Mouse (Mus musculus): ENCODE data around the gene Gm11011.
A peak's percentile ranks its signal among the peaks of the same experiment; 100 is the strongest.
"Not testable (repeated sequence)": the region's sequence is repeated elsewhere in the genome, so short reads cannot be mapped to it uniquely, and the experiment has no call there.

Gm11011 gene

GRCm38 (mm10) chr2:169587645-169588044, at the start of gene Gm11011:
TSS of gene Gm11011 (minus strand) at chr2:169587745.
- not testable (repeated sequence) for DNase-seq

- DNase-seq, result peak in 1 of 2 experiments; percentile 26
Observed at GRCm38 (mm10) chr2:169636414-169636813, 48.9 kb upstream of the Gm11011 start.

- DNase-seq, result peak in 1 of 2 experiments; percentile 16
Observed at GRCm38 (mm10) chr2:169635428-169635827, 47.9 kb upstream of the Gm11011 start.

- no peak for DNase-seq
Observed at GRCm38 (mm10) chr2:169634619-169635382, 47.3 kb upstream of the Gm11011 start.

GRCm38 (mm10) chr2:169633491-169634289, 46.1 kb upstream of the Gm11011 start:
- DNase-seq, result peak in 1 of 2 experiments; percentile 38

- peak; percentile 58 to 66 for DNase-seq
Observed at GRCm38 (mm10) chr2:169632338-169633151, 45.0 kb upstream of the Gm11011 start, which contains the start of gene Tshz2. TSS of gene Tshz2 (plus strand) at chr2:169633013.

- no peak for DNase-seq
Observed at GRCm38 (mm10) chr2:169630070-169630469, 42.5 kb upstream of the Gm11011 start.

GRCm38 (mm10) chr2:169621201-169621710, 33.7 kb upstream of the Gm11011 start:
- peak; percentile 53 to 56 for DNase-seq

- no peak for DNase-seq
Observed at GRCm38 (mm10) chr2:169615998-169616397, 28.5 kb upstream of the Gm11011 start.

GRCm38 (mm10) chr2:169614683-169615082, 27.1 kb upstream of the Gm11011 start:
- DNase-seq, result no peak

- DNase-seq, result no peak
Observed at GRCm38 (mm10) chr2:169611557-169611956, 24.0 kb upstream of the Gm11011 start.

- no peak for DNase-seq
Observed at GRCm38 (mm10) chr2:169610882-169611281, 23.3 kb upstream of the Gm11011 start.

GRCm38 (mm10) chr2:169609956-169610355, 22.4 kb upstream of the Gm11011 start:
- DNase-seq, result no peak

GRCm38 (mm10) chr2:169607787-169608186, 20.2 kb upstream of the Gm11011 start:
- DNase-seq, result no peak

GRCm38 (mm10) chr2:169606901-169607678, 19.5 kb upstream of the Gm11011 start:
- no peak for DNase-seq

- no peak for DNase-seq
Observed at GRCm38 (mm10) chr2:169600163-169600562, 12.6 kb upstream of the Gm11011 start.

GRCm38 (mm10) chr2:169599591-169599990, 12.0 kb upstream of the Gm11011 start:
- DNase-seq, result no peak

GRCm38 (mm10) chr2:169597971-169598370, 10.4 kb upstream of the Gm11011 start:
- no peak for DNase-seq

- no peak for DNase-seq
Observed at GRCm38 (mm10) chr2:169597357-169597756, 9.8 kb upstream of the Gm11011 start.

- no peak for DNase-seq
Observed at GRCm38 (mm10) chr2:169593742-169594141, 6.2 kb upstream of the Gm11011 start.

- DNase-seq, result no peak
Observed at GRCm38 (mm10) chr2:169590412-169590811, 2.9 kb upstream of the Gm11011 start.

- DNase-seq, result no peak
Observed at GRCm38 (mm10) chr2:169589697-169590096, 2.2 kb upstream of the Gm11011 start.

Data from kidney, postnatal 36 days (tissue).